Mouse (Mus musculus) thymus, postnatal 0 days (tissue): ENCODE measurements around the gene Slc34a2. TPM values are rescaled to one million over a fixed set of nuclear protein-coding genes. Genes with fewer than 3 reads are reported as not detected.

Source experiments
- DNase-seq: peaks from one replicate; pipeline ENCODE4 v3.0.0-alpha.2; 2015; ENCODE audit warnings: low spot score
- polyA plus RNA-seq: library from polyadenylated mRNA; unstranded; fragments of >200 nt; fragmentation: Nextera tagmentation; extraction: Ambion mirVana; gene quantifications from 2 replicates; pipeline ENCODE4 v1.2.1, GENCODE M21; 2015

Slc34a2 gene
- polyA plus RNA-seq = 0.23 and 0.32 TPM in 2 replicates

GRCm38 (mm10) chr5:53037781-53038180, at the start of gene Slc34a2:
TSS of gene Slc34a2 (plus strand) at chr5:53038081.
- DNase-seq = no peak

GRCm38 (mm10) chr5:52990687-52991341, 47.1 kb upstream of the Slc34a2 start:
- DNase-seq = no peak

GRCm38 (mm10) chr5:52992210-52992897, 45.5 kb upstream of the Slc34a2 start:
- DNase-seq = no peak

GRCm38 (mm10) chr5:52993490-52994282, 44.2 kb upstream of the Slc34a2 start:
- no peak for DNase-seq

GRCm38 (mm10) chr5:52995461-52995860, 42.4 kb upstream of the Slc34a2 start:
- DNase-seq = no peak

- DNase-seq = no peak
Measured at GRCm38 (mm10) chr5:52996145-52996544, 41.7 kb upstream of the Slc34a2 start.

- DNase-seq = no peak
Measured at GRCm38 (mm10) chr5:52996601-52997000, 41.3 kb upstream of the Slc34a2 start.

- no peak for DNase-seq
Measured at GRCm38 (mm10) chr5:52997032-52997431, 40.8 kb upstream of the Slc34a2 start.

GRCm38 (mm10) chr5:52998097-52998760, 39.7 kb upstream of the Slc34a2 start:
- no peak for DNase-seq

GRCm38 (mm10) chr5:53000169-53000872, 37.6 kb upstream of the Slc34a2 start:
- DNase-seq = no peak

- DNase-seq = no peak
Measured at GRCm38 (mm10) chr5:53002599-53003203, 35.2 kb upstream of the Slc34a2 start.

GRCm38 (mm10) chr5:53003495-53003894, 34.4 kb upstream of the Slc34a2 start:
- no peak for DNase-seq

- DNase-seq = no peak
Measured at GRCm38 (mm10) chr5:53003981-53004380, 33.9 kb upstream of the Slc34a2 start.

GRCm38 (mm10) chr5:53009027-53009769, 28.7 kb upstream of the Slc34a2 start:
- no peak for DNase-seq

GRCm38 (mm10) chr5:53009770-53010133, 28.1 kb upstream of the Slc34a2 start:
- DNase-seq = no peak

GRCm38 (mm10) chr5:53011327-53011726, 26.6 kb upstream of the Slc34a2 start:
- DNase-seq = no peak

GRCm38 (mm10) chr5:53016606-53017005, 21.3 kb upstream of the Slc34a2 start:
- no peak for DNase-seq

- DNase-seq = no peak
Measured at GRCm38 (mm10) chr5:53018316-53018715, 19.6 kb upstream of the Slc34a2 start.

GRCm38 (mm10) chr5:53023432-53023831, 14.4 kb upstream of the Slc34a2 start:
- DNase-seq = no peak

GRCm38 (mm10) chr5:53023901-53024300, 14.0 kb upstream of the Slc34a2 start:
- DNase-seq = no peak
